Mouse (Mus musculus) heart, adult 8-10 months (tissue): ENCODE data around the gene Morn3. TPM values are rescaled to one million over a fixed set of nuclear protein-coding genes. Genes with fewer than 3 reads are reported as not detected.

ENCODE experiments used
- DNase-seq: peaks from one replicate; pipeline ENCODE4 v3.0.0; 2022; ENCODE audit warnings: low spot score
- total RNA-seq, 4 experiments: library from RNA; stranded (reverse); gene quantifications; 2 replicates each; pipeline ENCODE4 v1.2.4; 2022

The Morn3 gene
- total RNA-seq, 4 experiments from 2014 or later = not detected

DNA sequence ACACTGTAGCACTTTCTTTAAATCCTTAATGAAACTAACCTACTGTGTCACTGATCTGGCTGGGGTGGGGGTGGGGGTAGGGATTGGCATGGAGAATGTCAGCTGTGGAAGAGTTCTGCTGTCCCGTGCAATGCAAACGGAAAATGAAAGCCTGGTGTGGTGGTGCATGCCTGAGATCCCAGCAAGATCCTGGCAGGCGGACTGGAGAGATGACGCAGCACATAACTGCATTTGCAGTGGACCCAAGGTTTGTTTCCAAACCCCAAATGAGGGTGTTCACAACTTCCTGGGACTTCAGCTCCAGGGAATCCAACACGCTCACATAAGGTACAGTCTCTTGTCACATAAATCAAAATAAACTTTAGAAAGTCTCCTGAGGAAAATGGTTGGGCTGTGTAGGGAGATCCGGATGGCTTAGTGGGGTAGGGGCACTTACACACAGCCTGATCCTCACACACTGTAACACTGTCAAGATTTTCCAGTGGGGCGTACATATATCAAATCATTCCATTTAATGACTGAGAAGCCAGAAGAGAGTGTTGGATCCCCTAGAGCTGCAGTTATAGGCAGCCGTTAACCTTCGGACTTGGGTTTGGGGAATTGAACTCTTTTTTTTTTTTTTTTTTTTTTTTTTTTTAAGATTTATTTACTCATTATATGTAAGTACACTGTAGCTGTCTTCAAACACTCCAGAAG, 14.0 kb upstream of the Morn3 start:
- no peak for DNase-seq

DNA sequence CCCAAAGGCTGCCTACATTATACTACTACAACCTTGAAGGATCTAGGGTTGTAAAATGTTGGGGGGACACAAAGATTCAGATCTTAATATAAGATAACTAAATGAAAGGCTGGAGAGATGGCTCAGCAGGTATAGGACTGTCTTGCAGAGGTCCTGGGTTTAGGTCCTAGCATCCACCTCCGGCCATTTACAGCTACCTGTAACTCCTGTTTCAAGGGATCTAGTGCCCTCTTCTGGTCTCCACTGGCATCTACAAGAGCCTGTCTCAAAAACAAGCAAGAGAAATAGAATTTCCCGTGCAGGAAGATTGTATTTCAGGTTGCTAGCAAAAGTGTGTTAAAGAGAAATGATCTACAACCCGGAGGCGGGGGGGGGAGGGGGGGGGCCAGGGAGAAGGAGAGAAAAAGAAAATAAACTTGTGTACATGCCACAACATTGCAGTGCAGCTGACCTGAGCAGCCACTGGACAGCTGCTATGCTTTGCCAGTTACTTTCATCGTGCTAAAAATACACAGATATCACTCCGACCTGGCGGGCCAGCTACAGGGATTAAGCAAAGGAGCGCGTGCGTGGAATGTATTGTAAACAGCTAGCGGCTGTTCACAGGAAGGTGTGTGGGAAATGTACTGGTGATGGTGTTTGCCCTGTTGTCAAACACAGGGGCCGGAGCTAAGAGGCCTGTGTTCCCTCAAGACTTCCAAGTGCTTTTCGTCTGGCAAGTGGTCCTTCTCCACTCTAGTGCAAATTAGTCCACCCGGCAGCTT, 13.1 kb upstream of the Morn3 start:
- DNase-seq = peak; percentile 53

DNA sequence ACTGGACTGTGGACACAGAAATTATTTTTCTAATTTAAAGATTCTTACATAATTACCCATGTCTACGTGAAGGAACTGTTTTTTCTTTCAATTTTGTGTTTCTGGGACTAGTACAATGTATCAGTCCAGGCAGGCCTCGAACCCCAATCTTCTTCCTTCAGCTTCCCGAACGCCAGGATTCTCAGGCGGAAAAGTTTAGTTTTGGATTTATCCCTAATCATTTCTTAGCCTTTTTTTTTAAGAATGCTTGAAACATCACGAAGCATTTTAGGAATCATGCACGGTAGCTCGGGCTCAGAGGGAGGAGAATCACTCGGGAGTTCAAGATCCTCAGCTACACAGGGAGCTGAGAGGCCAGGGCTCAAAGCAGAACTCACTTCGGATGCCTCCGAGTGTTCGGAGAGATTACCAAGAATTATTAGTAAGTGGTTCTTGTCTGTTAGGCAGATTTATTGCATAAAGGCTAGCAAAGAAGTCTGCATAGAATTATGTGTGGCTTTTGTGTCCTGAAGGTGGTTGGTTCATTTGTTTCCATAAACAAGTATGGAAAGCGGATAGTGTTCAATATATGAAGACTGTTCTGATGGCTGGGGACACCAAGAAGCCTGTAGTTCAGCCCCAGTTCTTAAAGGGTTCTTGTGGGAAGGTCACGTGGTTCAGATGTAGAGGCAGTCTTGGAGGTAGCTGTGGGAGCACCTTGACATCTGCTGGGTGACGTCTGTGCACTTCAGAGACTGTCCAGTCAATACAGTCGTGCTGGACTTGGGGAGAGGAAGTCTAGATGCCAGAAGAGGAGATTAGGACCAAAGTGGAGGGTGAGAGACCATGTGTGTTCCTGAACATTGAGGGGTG, 11.7 kb upstream of the Morn3 start:
- DNase-seq = no peak

DNA sequence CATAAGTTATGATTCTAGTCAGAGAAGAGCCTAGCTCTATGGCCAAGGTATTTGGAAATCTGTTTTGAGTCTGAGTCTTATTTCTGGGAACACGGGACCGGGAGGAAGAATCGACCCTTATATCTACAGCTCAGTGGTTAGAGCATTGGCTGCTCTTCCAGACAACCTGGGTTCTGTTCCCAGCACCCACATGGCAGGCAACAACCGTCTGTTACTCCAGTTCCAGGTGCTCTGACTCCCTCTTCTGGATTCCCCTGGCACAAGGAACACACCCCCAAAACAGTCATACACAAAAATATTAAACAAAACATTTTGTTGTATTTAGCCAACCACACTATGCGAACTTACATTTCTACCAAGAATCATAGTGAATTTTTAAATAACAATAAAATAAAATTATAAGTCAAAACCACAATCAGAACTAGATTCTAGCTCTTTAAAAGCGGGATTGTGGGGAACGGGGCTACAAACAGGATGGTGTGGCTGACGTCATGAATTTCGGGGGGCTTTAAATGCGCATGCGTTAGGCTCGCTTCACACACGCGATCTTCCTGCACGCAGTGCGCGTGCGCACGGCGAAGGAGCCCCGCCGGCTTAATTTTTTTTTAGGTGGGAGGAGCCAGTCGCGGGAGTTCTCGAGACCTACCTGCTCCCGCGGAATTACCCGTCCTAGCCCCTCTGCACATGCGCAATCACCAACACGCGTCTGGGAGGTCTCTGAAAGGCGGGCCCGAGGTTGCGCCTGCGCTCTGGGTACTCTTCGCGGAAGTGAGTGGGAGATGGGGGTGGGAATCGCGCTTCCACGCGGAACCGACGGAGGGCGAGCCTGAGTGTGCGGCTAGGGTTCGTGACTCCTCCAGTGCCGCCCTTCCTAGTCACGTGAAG, 10.8 kb upstream of the Morn3 start:
- peak; percentile 99 for DNase-seq

DNA sequence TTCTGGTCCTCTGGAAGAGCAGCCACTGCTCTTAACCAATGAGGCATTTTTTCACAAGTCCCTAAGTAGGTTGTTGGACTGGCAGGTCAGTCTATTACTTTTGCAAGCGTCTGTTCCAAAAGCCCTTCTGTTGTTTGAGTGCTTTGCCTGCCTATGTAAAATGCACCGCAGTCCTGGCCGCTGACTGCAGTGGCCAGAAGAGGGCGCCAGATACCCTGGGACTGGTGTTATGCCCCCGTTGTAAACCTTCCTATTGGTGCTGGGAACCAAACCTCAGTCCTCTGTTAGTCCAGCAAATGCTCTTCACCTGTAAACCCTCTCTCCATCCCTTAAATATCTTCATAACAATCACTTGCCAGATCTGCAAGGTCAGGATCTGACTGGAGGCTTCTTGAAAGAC, 4.9 kb upstream of the Morn3 start:
- DNase-seq = no peak

DNA sequence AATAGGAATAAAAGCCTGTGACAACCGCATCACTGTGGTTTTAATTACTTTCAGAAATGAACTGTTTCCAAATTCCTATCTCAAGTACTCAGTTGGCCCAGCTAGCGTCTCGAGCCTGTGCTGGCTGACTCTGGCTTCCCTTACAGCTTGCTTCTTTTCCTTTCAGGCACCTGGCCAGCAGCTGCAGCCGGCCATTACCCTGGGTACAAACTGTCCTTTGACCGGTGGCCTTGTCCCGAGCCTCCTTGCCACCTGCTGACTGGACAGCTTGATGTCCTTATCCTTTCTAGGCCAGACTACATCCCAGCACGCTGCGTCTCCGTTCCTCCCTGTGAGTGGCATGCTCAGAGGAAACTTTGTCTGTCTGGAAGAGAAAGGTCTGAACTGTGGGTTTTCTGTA, 4.1 kb upstream of the Morn3 start:
- no peak for DNase-seq

DNA sequence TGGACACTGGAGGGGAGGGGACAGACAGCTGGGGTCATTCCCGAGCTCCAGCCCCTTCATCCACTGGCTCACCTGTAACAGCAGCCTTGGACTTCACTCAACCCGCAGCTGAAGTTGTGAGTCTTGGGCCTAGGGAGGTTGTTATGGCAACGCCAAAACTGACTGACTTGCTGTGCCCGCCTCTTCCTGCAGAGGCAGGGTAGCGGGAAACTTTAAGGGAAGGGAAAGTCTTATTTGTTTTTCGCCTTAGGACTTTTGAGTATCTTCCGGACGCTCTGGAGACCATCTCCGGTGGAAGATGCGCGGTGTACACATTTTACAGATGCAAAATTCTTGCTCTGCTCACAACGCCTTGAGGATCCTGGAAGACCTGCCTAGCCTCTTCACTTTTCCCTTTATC, 2.5 kb upstream of the Morn3 start:
- DNase-seq = no peak

DNA sequence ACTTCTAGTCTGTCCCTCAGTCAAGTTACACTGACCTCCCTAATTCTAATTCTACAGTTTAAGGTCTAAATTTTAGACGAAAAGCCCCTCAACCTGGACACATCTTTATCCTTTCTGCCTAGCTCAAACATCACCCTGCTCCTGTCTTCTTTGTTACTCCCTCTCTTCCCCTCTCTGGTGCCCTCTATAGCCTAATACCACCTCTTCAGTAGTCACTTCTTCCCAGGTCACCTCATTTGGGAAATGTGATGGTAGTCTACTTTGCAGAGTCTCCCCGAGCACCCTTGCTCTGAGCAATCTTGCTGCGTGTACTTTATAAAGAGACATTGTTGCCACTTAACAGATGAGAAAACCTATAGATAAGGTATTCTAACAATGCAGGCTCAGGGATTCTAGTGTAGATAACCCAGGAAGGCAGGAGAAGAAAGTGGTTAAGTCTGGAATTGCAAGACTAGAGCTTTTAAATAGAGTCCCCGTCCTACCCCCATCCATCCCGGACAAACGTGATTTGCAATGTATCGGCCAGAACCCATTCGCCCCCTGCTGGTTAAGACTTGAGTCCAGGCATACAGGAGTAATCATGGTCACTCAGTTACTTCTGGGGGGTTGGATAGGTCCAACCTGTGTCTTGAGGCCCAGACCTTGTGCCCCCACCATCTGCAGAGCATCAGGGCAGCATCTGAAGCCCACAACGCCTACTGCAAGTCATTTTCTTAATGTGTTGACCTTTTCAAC, 1.1 kb downstream of the Morn3 start:
- peak; percentile 80 for DNase-seq

DNA sequence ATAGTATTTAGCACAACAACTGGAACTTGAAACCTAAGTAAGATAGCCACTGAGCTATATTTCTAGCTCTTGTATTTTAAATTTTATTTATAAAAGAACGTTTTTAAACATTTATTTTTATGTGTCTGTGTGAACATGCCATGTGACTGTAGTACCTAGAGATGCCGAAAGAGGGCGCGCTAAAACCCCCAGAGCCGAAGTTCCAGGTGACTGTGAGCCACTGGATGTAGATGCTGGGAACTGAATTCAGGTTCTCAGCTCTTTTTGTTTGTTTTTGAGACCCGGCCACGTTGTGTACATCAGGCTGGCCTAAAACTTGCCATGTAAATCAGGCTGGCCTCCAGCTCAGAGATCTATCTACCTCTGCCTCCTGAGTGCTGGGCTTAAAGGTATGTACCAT, 3.0 kb downstream of the Morn3 start:
- DNase-seq = no peak

DNA sequence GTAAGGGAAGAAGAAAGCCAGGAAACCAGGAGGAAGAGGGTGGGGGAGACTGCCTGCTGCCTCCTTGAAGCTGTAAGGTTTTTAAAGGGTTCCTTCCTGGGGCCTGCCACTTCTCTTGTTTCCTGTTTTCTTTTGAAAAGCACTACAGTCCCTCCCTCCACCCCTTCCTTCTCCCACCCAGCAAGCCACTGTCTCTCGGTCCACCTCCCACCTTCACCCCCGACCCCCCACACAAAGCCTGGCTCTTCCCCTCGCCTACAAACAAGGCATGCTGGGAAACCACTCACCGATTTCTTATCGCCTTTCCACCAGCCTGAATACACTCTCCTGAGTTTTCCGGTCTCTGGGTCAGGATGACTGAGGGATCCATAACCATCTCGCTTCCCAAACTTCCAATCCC, 6.0 kb downstream of the Morn3 start:
- DNase-seq = no peak

DNA sequence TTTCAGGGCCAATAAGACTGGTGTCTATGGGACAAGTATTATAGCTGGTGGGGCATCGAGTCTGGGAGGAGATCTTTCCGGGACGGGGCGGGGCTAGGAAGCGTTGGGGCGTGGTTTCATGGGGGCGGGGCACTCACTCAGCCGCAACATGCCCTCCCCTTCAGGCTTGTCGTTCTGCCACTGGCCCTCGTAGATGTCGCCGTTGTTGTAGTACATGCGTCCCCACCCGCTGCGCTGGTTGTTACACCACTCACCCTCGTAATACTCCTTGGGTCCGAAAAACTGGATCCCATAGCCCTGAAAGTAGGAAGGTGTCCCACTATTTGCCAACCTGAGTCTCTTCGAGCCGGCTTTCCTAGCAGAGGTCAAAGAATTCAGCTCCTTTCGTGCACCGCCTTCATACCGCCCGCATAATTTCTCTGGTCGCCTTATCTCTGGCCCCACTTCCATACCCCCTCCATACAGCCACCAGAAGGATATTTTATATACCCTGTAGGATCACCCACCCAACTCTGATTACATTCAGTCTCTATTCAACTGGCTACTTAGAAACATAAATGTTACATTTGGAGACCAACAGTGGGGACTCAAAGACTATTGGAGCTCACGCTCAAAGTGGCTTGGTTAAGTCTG, 7.6 kb downstream of the Morn3 start:
- peak; percentile 78 for DNase-seq

DNA sequence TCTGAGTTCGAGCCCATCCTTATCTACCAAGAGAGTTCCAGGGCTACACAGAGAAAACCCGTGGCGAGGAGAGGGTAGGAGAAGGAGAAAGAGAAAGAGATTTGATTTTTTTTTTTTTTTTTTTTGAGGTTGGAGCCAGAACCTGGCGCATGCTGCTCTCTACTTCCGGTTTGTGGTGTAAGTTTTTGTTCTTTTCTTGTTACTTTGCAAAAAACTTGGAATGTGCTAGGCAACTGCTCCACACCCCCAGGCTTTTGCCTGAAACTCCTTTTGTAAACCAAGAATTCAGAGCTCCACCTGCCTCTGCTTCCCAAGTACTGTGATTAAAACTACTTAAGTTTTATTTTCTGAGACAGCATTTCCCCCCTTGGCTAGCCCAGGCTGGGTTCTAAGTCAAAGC, 8.7 kb downstream of the Morn3 start:
- no peak for DNase-seq

DNA sequence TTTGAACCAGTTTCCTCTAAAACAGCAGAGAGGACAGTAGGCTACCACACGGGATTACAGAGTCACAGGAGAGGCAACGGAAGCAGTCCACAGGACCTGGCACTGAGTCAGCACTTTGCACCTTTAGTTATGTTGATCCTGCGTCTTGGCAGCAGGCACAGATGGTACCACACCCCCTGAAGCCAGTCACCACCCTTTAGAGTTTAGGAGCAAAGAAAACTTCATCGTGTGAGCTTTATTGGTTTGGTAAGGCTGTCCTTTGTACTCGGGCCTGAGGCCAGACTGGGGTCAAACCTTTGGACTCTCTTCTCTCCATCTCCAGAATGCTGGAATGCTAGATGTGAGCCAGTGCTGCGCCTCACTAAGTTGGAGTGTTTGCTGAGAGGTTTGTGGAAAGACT, 11.3 kb downstream of the Morn3 start:
- no peak for DNase-seq

DNA sequence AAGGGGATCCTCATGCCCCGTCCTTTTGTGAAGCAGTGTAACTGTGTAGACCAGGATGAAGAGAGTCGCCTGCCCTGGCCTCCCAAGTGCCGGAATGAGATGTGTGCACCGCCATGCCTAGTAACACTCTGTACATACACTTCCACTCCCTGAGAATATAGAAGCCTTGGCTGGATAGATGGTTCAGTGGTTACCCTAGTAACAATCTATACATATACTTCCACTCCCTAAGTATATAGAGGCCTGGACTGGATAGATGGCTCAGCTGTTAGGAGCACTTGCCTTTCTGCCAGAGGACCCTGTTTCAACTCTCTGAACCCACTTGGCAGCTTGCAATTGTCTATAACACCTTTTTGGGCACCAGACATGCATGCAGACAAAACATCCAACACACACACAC, 11.7 kb downstream of the Morn3 start:
- no peak for DNase-seq

DNA sequence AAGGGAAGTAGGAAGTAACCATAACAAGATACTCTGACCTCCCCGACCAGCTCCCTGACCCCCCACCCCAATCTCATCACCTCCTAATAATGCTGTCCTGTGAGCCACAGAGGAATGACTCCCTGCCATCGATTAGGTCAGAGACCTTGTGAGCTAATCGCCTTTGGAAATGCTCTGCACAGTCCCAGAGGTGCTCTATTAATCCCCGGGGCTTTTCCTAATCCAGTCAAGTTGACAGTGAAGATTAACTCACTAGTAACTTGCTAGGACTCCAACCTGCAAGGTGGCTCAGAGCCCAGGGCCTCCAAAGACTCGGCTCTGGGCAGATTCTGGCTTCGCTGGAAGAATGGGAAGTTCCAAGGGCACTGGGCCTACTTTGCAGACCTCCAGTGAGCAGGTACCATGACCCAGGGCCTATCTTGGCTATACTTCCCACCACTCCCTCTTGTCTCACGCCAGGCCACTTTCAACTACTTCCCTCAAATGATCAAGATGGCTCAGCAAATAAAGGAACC, 13.1 kb downstream of the Morn3 start:
- no peak for DNase-seq

DNA sequence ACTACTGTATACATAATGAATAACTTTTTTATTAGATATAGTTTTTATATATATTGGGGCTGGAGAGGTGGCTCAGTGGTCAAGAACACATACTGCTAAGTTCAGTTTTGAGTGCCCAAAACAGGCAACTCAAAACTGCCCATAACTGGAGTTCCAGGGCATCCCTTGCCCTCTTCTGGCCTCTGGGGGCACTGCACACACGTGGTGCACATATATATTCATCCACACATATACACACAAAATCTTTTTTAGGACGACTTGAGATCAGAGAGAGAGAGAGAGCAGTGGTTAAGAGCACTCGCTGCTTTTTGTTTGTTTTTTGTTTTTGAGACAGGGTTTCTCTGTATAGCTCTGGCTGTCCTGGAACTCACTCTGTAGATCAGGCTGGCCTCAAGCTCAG, 15.5 kb downstream of the Morn3 start:
- DNase-seq = no peak

DNA sequence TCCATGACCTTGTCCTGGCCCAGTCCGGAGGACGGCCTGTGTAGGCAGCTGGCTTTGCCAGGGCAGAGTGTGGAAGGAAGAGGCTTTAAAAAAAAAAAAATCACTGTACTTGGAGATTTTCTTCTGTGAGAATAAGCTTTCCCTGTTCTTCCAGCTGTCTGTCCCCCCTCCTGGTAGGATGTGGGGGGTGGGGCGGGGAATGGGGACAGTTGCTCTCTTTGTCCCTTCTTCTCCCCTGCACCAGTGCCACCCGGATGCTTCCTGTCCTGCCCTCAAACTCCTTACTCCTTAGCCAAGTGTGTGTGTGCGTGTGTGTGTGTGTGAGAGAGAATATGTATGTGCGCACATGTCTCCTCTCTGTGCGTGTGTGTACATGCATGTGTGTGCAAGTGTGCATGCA, 17.1 kb downstream of the Morn3 start:
- DNase-seq = no peak

DNA sequence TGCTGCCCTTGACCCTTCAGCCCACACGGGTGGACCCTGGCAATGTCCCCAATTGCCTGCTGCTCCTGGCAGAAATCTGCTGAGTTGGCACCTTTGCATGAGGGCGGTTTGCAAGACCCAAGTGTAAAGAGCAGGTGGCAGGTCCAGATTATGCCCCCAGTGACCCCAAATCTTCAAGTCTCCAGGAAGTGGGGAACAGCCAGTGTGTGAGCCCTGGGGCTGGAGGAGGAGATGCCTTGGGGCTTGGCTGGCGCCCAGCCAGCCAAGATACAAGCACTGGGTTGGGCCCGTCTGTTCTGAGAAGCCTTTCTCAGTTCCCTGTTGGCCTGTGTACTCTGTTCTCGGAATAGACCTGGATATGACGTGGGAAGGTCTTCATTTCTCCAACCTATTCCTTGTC, 19.4 kb downstream of the Morn3 start:
- DNase-seq = no peak

DNA sequence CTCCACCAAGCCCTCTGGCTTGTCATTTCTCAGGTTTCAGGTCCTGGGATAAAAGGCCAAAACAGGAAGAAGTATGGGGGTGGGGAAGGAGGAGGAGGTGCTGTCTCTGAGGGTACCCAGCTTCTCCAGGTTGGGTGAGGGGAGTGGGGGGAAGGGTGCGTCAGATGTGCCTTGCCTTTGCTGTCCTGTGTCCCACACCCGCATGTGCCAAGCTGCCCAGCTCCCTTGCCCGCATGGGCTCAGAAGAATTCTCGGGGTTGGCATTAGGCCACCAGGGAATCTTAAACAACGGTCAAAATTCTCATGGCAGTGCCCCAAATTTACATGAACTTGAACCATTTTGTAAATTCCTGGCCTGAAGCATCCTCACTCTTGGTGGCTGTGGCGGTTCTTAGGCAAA, 20.4 kb downstream of the Morn3 start:
- no peak for DNase-seq

DNA sequence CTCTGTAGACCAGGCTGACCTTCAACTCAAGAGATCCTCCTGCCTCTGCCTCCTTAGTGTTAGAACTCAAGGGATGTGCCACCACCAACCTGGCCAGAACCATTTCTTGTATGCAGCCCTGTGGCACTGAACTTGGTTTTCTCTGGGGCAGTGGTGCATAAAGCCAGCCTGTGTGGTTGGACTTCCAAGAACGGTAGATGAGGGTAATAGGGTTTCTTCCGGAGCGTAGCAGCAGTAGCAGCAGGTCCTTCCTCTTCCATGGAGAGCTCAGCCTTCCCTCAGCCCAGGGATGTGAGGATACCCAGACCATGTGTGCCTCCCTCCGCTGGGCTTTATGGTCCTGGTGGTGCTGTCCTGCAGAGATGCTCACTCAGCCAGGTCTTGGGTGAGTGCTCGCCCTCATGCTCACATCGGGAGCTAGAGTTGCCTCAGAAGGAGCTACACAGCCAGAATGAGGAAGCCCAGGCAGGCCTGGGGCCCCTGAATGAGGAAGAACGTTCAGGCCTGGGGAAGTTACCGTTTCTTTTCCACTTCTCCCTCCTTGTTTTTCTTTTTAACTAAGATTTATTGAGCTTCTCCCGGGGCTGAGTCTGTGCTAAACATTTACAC, 21.7 kb downstream of the Morn3 start:
- DNase-seq = no peak
